Mouse (Mus musculus): ENCODE measurements at regions not wholly inside any gene's neighbourhood (a gene's known extent, or its start where the extent isn't known, plus 50 kb on each side); places are given as distances from the start of the nearest gene placed in this dataset.

DNA sequence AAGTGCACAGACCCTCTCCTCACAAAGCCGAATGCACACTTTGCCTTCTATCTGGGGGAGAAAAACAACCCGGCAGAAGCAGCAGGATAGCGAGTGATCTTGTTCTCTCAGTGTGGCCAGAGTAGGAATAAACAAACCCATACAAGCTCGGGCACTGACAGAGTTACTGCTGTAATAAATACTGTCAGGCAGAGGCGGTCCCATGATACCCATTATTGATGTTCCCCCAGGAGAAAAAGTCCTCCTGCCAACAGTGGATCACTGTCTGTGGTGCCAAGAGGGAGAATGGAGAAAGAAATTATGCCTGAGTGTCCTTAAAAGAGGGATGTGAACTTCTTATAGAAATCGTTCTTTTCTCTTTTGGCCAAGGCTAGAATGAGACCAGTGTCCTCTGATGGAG lies 200.2 kb downstream of the Adra2a start:
- in situ Hi-C loops (cut with MboI; ENCODE audit: low pct_unique_long_range_greater_than_20kb), result no loop called here

DNA sequence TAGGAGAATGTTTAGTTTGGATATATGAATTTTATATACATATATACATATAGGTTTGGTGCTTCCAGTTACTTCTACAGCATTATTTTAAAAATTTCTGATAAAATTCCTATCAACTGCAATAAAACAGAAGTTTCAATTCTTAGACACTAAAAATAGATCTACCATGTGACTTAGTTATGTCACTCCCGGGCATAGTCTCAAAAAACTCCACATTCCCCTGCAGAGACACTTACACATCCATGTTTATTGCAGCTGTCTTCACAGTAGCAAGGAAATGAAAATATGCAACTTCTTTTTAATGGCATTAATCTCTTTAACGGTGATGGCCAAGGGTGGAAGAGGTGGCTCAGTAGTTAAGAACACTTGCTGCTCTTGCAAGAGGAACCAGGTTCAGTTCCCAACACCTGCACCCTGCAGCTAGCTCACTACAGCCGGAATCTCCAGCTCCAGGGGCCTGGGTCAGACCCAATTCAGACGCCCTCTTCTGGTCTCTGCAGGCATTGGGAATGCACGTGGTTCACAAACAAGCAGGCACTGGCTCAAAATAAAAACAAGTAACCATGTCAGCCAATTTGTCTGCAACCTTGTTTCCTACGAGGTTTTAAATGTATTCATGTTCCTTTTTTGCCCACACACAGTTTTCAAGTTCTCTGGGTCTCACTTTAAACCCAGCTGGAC lies 204.4 kb downstream of the Adra2a start:
- in situ Hi-C loops (cut with MboI; ENCODE audit: low pct_unique_long_range_greater_than_20kb), result no loop called here
- H3K27me3 ChIP-seq, result peaks cover 56% of the 10 kb centered on the region
- peak; percentile 32 for TF ChIP-seq CTCF (IDR thresholded peaks at IDR 0.05)
- ATAC-seq (no peak), DNase-seq (ENCODE audit: low read depth, low spot score) (no peak)
- CTCF ChIA-PET, result no interaction called here
- POLR2A ChIA-PET, result no interaction called here

More for the DNA sequence above, 200.2 kb downstream of the Adra2a start:
- DNase-seq (ENCODE audit: low read depth, low spot score) (no peak), ATAC-seq (no peak)
- ChIA-PET POLR2A (no interaction called here), CTCF (no interaction called here)
- TF ChIP-seq CTCF (IDR thresholded peaks at IDR 0.05), result no peak
- peaks cover 67% of the 10 kb centered on the region for H3K27me3 ChIP-seq

DNA sequence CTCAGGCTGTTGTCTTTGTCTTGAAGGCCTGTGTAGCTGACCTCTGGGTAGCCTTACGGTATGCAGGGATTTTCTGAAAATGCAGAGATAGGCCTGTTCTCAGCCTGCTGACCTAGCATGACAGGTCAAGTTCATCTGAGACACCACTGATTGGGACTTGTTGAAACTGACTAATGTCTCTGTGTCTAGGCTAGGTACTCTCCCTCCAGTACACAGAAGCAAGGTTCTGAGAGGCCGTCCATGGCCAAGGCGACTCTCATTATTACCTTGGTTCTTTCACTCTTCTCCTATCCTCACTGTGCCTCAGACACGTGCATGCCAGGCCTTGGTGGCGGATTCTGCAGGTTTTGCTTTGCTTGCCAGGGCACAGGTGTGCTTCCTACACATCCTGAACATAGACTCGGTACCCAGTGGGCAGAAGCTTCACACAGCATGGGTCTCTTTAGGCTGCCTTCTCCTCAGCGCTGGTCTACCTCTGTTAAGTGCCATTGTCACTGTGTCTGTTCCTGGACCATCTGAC lies 208.3 kb downstream of the Adra2a start:
- ChIA-PET CTCF (no interaction called here), POLR2A (no interaction called here)
- no peak for TF ChIP-seq CTCF (IDR thresholded peaks at IDR 0.05)
- in situ Hi-C loops (cut with MboI; ENCODE audit: low pct_unique_long_range_greater_than_20kb), result loop anchor here (10.0 kb wide), 1 partner anchor 487 kb away; no protein-coding TSS in a partner anchor
- ATAC-seq (no peak), DNase-seq (ENCODE audit: low read depth, low spot score) (no peak)
- peaks cover 50% of the 10 kb centered on the region for H3K27me3 ChIP-seq

DNA sequence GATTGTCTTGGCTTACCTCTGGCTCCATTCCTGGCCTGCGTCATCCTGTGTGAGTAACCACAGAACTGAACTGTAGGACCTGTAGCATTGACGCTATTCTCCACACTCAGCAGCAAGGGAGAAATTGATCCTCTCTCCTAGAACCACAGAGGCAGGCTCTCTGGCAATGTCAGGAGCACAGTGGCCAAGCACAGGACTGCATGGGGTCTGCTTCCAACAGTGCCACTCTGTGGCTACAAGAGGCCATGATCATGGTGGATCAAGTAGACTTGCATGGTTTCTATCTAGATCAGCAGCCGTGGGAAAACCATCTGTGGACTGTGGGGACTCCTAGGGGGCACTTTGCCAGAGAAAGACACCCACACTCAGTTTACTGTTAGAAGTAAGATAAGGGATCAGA lies 213.9 kb downstream of the Adra2a start:
- TF ChIP-seq CTCF (IDR thresholded peaks at IDR 0.05), result no peak

DNA sequence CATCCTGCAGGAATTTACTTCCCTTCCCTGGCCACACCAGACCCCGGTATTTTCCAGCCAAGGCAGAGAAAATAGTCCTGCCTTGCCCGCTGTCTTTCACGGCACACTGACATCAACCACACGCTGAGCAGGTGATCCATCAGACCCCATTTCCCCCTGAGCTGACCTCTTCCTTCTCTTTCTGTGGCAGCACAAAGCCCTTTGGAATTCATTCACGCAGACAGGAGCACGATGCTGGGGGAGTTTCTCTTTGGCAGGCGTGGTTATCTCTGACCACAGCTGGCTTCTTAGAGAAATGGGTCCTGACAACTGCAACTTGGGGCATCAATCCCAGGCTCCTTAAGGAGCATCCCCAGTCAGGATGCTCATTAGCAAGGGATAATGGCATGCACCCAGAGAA lies 215.2 kb downstream of the Adra2a start:
- in situ Hi-C loops (cut with MboI; ENCODE audit: low pct_unique_long_range_greater_than_20kb), result loop anchor here (10.0 kb wide), 1 partner anchor 494 kb away; no protein-coding TSS in a partner anchor
- ATAC-seq (no peak), DNase-seq (ENCODE audit: low read depth, low spot score) (no peak)
- ChIA-PET POLR2A (no interaction called here), CTCF (no interaction called here)
- no peak for TF ChIP-seq CTCF (IDR thresholded peaks at IDR 0.05)
- H3K27me3 ChIP-seq, result peaks cover 59% of the 10 kb centered on the region

More for the DNA sequence above, 213.9 kb downstream of the Adra2a start:
- POLR2A ChIA-PET, result interaction anchor here (0.6 kb wide), 1 partner anchor 801 kb away, joined by 3 read pairs; no protein-coding TSS in a partner anchor
- CTCF ChIA-PET, result no interaction called here
- peaks cover 64% of the 10 kb centered on the region for H3K27me3 ChIP-seq
- DNase-seq (ENCODE audit: low read depth, low spot score) (no peak), ATAC-seq (no peak)
- in situ Hi-C loops (cut with MboI; ENCODE audit: low pct_unique_long_range_greater_than_20kb), result loop anchor here (10.0 kb wide), 1 partner anchor 493 kb away; no protein-coding TSS in a partner anchor

DNA sequence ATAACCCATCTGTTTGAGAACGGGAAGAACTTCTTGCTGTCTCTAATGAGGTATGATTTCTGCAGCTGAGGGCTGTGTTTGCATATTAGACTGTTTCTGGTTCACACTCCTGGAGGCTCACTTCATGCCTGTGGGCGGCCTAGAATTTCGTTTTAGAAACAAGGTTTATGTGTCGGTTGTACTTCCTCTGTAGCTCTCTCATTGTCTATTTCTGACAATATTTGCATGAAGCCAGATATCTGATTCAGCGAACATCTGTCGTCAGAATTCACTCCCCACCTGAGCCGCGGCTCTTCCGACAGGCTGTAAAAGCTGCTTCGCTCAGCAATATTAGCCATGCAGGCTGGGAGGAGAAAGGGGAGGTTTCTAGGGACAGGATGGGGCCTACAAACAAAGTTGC lies 233.4 kb downstream of the Adra2a start:
- in situ Hi-C loops (cut with MboI; ENCODE audit: low pct_unique_long_range_greater_than_20kb), result no loop called here
- TF ChIP-seq CTCF (IDR thresholded peaks at IDR 0.05), result no peak
- CTCF ChIA-PET, result no interaction called here
- H3K27me3 ChIP-seq, result peaks cover 36% of the 10 kb centered on the region
- POLR2A ChIA-PET, result no interaction called here
- no peak for DNase-seq (ENCODE audit: low read depth, low spot score)
- ATAC-seq, result no peak

DNA sequence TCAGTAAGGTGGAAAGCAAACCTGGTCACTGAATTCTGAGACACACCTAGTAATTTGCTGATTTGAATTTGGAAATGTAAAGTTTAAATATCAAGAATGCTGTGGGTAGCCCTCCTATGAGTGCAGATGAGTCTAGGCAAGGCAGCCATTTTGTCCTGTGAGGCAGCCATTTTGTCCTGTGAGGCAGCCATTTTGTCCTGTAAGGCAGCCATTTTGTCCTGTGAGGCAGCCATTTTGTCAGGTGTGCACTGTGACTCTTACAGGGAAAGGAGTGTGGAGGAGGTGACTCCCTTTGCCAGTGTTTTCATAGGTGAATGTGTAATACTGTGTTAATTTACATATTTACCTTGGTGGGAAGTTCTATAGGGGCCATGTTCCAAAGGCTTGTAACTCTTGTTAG lies 241.5 kb downstream of the Adra2a start:
- CTCF ChIA-PET, result interaction anchor here (0.9 kb wide), 1 partner anchor 47 kb away, joined by 3 read pairs; no protein-coding TSS in a partner anchor
- POLR2A ChIA-PET, result no interaction called here
- peaks cover 13% of the 10 kb centered on the region for H3K27me3 ChIP-seq
- in situ Hi-C loops (cut with MboI; ENCODE audit: low pct_unique_long_range_greater_than_20kb), result no loop called here
- DNase-seq (ENCODE audit: low read depth, low spot score) (no peak), ATAC-seq (no peak)
- no peak for TF ChIP-seq CTCF (IDR thresholded peaks at IDR 0.05)

DNA sequence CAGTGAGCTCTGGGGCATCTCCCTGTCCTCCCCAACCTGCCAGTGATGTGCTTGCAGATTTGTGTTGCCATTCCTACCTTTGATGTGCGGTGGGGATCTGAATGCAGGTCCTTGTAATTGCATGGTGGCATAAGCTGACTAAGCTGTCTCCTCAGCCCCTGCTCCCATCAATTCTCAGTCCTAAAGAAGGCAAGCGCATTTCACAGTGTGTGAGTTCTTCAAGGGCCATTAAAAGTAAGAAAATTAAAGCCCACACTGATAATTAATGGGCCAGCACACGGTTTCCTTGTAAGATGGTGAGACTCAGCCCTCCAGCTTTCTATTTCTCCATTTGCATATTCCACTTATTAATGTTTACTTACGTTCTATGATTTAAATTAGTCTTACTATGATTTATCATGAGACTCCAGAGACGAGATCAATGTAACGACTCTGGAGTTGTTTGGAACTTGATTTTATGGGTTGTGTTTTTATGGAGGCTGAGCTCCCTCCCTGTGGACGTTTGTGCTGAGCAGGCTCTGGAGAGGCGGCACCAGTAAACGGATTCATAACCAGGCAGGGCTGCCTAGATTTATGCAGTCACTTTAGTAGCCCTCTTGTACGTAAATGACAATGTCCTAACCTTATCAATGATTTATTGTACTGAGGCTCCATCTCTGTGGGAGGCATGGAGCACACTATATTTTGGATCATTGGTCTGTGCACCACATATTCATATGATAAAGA lies 253.9 kb downstream of the Adra2a start:
- no peak for TF ChIP-seq CTCF (IDR thresholded peaks at IDR 0.05)
- ChIA-PET CTCF (no interaction called here), POLR2A (no interaction called here)
- in situ Hi-C loops (cut with MboI; ENCODE audit: low pct_unique_long_range_greater_than_20kb), result no loop called here
- H3K27me3 ChIP-seq, result peaks cover 17% of the 10 kb centered on the region
- ATAC-seq, result no peak
- no peak for DNase-seq (ENCODE audit: low read depth, low spot score)

DNA sequence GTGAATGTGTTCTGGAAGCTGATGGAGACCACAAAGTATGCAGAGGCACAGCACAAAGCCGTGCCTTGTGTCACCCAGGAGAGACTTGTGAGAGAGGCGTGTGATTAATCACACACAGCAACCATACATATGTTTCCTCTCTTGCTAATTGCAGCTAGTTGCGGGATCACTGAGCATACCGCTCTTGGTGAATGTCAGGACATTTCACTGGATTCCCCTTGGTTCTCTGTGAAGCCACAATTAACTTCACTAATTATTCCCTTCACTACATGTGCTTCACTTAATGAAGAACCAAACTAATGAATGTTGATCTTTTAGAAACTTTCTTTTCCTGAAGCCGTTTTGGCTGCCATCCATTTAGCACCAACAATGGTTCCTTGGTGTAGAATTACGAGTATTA lies 267.3 kb downstream of the Adra2a start:
- CTCF ChIA-PET, result no interaction called here
- ATAC-seq (no peak), DNase-seq (ENCODE audit: low read depth, low spot score) (no peak)
- peaks cover 42% of the 10 kb centered on the region for H3K27me3 ChIP-seq
- POLR2A ChIA-PET, result no interaction called here
- in situ Hi-C loops (cut with MboI; ENCODE audit: low pct_unique_long_range_greater_than_20kb), result no loop called here
- no peak for TF ChIP-seq CTCF (IDR thresholded peaks at IDR 0.05)

DNA sequence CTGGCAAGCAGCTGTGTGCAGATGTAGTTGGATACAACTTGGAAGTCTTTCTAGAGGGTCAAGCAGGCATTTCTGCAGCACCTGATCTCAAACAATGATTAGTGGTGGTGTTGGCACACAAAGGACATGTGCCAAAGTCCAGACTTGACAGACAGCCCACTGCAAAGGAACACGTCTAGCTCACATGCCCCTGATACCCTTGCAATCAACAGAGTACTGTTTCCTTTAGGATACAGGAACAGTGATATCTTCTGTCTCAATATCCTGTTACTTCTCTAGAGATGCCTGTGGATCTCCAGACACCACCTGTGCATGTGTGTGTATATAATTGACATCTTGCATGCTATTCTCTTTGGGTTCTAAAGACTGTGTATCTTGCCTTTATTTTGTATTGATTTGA lies 267.8 kb downstream of the Adra2a start:
- peaks cover 45% of the 10 kb centered on the region for H3K27me3 ChIP-seq
- CTCF ChIA-PET, result no interaction called here
- no peak for TF ChIP-seq CTCF (IDR thresholded peaks at IDR 0.05)
- DNase-seq (ENCODE audit: low read depth, low spot score) (no peak), ATAC-seq (no peak)
- POLR2A ChIA-PET, result no interaction called here
- in situ Hi-C loops (cut with MboI; ENCODE audit: low pct_unique_long_range_greater_than_20kb), result no loop called here

DNA sequence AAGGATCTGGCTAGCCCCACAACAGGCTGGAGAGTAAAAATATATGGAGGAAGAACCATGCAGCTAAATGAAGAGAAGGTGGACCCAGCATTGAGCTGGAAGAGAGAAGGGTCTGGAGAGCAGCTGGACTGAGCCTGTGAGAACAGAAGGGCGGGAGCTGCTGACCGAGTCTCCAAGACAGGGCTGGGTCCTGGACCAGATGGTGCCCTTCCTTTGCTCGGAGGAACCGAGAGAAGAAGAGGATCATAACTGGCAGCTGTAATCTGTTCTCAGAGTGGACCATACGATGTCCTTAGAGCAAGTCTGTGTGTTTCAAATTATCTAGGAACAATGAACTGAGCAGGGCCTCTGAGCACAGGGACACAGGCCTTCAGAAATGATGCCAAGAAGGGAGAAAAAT lies 279.3 kb downstream of the Adra2a start:
- ChIA-PET POLR2A (no interaction called here), CTCF (no interaction called here)
- H3K27me3 ChIP-seq, result peaks cover 29% of the 10 kb centered on the region
- no peak for ATAC-seq
- in situ Hi-C loops (cut with MboI; ENCODE audit: low pct_unique_long_range_greater_than_20kb), result no loop called here
- TF ChIP-seq CTCF (IDR thresholded peaks at IDR 0.05), result no peak
- DNase-seq (ENCODE audit: low read depth, low spot score), result no peak
